Mouse (Mus musculus): ENCODE measurements around the gene Hyal1.

- no peak for TF ChIP-seq POLR2A (IDR thresholded peaks at IDR 0.05; ENCODE audit: borderline replicate concordance, extremely low read depth, insufficient read depth, insufficient read length, poor library complexity, severe bottlenecking)
- TF ChIP-seq CTCF (IDR thresholded peaks at IDR 0.05; ENCODE audit: borderline replicate concordance, extremely low read depth, insufficient read depth, insufficient read length), result no peak
Measured at GRCm38 (mm10) chr9:107542721-107543120, 34.0 kb upstream of the Hyal1 start.
